Mouse (Mus musculus): ENCODE measurements around the gene Cyp4x1. TPM values are rescaled to one million over a fixed set of nuclear protein-coding genes. Genes with fewer than 3 reads are reported as not detected.
A peak's percentile ranks its signal among the peaks of the same experiment; 100 is the strongest.

Gene Cyp4x1
- total and polyA plus RNA-seq, 2 experiments from 2014 or later = 11.3 to 24.7 TPM

GRCm38 (mm10) chr4:115133085-115133484, 996 bp downstream of the Cyp4x1 start:
- no peak for TF ChIP-seq CTCF (IDR thresholded peaks at IDR 0.05)
- Histone ChIP-seq H3K36me3 (ENCODE audit: insufficient read depth, low read length) (no peaks in the 10 kb centered on the region), H3K27me3 (ENCODE audit: insufficient read depth, low read length) (no peaks in the 10 kb centered on the region), H3K27ac (ENCODE audit: low read depth, low read length) (peak overlapping the region; percentile 80), H3K9ac (replicated peaks; ENCODE audit: low read length, poor library complexity, severe bottlenecking) (peak overlapping the region; percentile 60; the same call in 1 of the 2 replicates), H3K4me1 (ENCODE audit: insufficient read depth, low read length) (no peaks in the 10 kb centered on the region), H3K4me2 (ENCODE audit: low read depth, low read length, poor library complexity, severe bottlenecking) (peak overlapping the region; percentile 63), H3K4me3 (ENCODE audit: low read depth, low read length) (peak overlapping the region; percentile 45), H3K9me3 (ENCODE audit: low read length) (no peaks in the 10 kb centered on the region)
- 9% methylated on average over 5 of the region's 5 CpGs for WGBS
- ATAC-seq (ENCODE audit: low FRiP score) (no peak), DNase-seq (ENCODE audit: low spot score) (no peak)

- ATAC-seq (ENCODE audit: low FRiP score) (no peak), DNase-seq (ENCODE audit: low spot score) (no peak)
- Histone ChIP-seq H3K9ac (replicated peaks; ENCODE audit: low read length, poor library complexity, severe bottlenecking) (no peak overlapping the region), H3K4me2 (ENCODE audit: low read depth, low read length, poor library complexity, severe bottlenecking) (no peak overlapping the region), H3K4me1 (ENCODE audit: insufficient read depth, low read length) (no peaks in the 10 kb centered on the region), H3K4me3 (ENCODE audit: low read depth, low read length) (no peak overlapping the region), H3K27ac (ENCODE audit: low read depth, low read length) (no peak overlapping the region), H3K27me3 (ENCODE audit: insufficient read depth, low read length) (no peaks in the 10 kb centered on the region), H3K36me3 (ENCODE audit: insufficient read depth, low read length) (peaks cover 4% of the 10 kb centered on the region), H3K9me3 (ENCODE audit: low read length) (no peaks in the 10 kb centered on the region)
- no peak for TF ChIP-seq CTCF (IDR thresholded peaks at IDR 0.05)
These were observed 9.4 kb downstream of the Cyp4x1 start for GRCm38 (mm10) chr4:115124713-115125112.

GRCm38 (mm10) chr4:115123507-115123906, 10.6 kb downstream of the Cyp4x1 start:
- no peak overlapping the region for H3K4me2 ChIP-seq (ENCODE audit: low read depth, low read length, poor library complexity, severe bottlenecking)
- H3K4me3 ChIP-seq (ENCODE audit: low read depth, low read length) = no peak overlapping the region
- no peak for TF ChIP-seq CTCF (IDR thresholded peaks at IDR 0.05)
- DNase-seq (ENCODE audit: low spot score) (no peak), ATAC-seq (ENCODE audit: low FRiP score) (no peak)
- H3K9me3 ChIP-seq (ENCODE audit: low read length) = no peaks in the 10 kb centered on the region
- no peak overlapping the region for H3K27ac ChIP-seq (ENCODE audit: low read depth, low read length)
- H3K9ac ChIP-seq (replicated peaks; ENCODE audit: low read length, poor library complexity, severe bottlenecking) = no peak overlapping the region
- no peaks in the 10 kb centered on the region for H3K27me3 ChIP-seq (ENCODE audit: insufficient read depth, low read length)
- 61% methylated on average over 2 of the region's 2 CpGs for WGBS
- H3K4me1 ChIP-seq (ENCODE audit: insufficient read depth, low read length) = no peaks in the 10 kb centered on the region
- H3K36me3 ChIP-seq (ENCODE audit: insufficient read depth, low read length) = peaks cover 8% of the 10 kb centered on the region

GRCm38 (mm10) chr4:115121608-115122007, 12.5 kb downstream of the Cyp4x1 start:
- Histone ChIP-seq H3K4me1 (ENCODE audit: insufficient read depth, low read length) (no peaks in the 10 kb centered on the region), H3K9me3 (ENCODE audit: low read length) (no peaks in the 10 kb centered on the region), H3K4me2 (ENCODE audit: low read depth, low read length, poor library complexity, severe bottlenecking) (no peak overlapping the region), H3K27me3 (ENCODE audit: insufficient read depth, low read length) (no peaks in the 10 kb centered on the region), H3K4me3 (ENCODE audit: low read depth, low read length) (no peak overlapping the region), H3K36me3 (ENCODE audit: insufficient read depth, low read length) (peaks cover 8% of the 10 kb centered on the region; the same call in 1 of the 2 replicates), H3K27ac (ENCODE audit: low read depth, low read length) (no peak overlapping the region), H3K9ac (replicated peaks; ENCODE audit: low read length, poor library complexity, severe bottlenecking) (no peak overlapping the region)
- ATAC-seq (ENCODE audit: low FRiP score) (no peak), DNase-seq (ENCODE audit: low spot score) (no peak)
- 87% methylated on average over 5 of the region's 5 CpGs for WGBS
- no peak for TF ChIP-seq CTCF (IDR thresholded peaks at IDR 0.05)

GRCm38 (mm10) chr4:115121162-115121561, 12.9 kb downstream of the Cyp4x1 start:
- H3K4me2 ChIP-seq (ENCODE audit: low read depth, low read length, poor library complexity, severe bottlenecking) = no peak overlapping the region
- ATAC-seq (ENCODE audit: low FRiP score) (no peak), DNase-seq (ENCODE audit: low spot score) (no peak)
- no peak overlapping the region for H3K27ac ChIP-seq (ENCODE audit: low read depth, low read length)
- TF ChIP-seq CTCF (IDR thresholded peaks at IDR 0.05) = no peak
- H3K9ac ChIP-seq (replicated peaks; ENCODE audit: low read length, poor library complexity, severe bottlenecking) = no peak overlapping the region
- H3K9me3 ChIP-seq (ENCODE audit: low read length) = no peaks in the 10 kb centered on the region
- H3K4me1 ChIP-seq (ENCODE audit: insufficient read depth, low read length) = no peaks in the 10 kb centered on the region
- 83% methylated on average over 2 of the region's 2 CpGs for WGBS
- no peaks in the 10 kb centered on the region for H3K27me3 ChIP-seq (ENCODE audit: insufficient read depth, low read length)
- no peak overlapping the region for H3K4me3 ChIP-seq (ENCODE audit: low read depth, low read length)
- peaks cover 8% of the 10 kb centered on the region; the same call in 1 of the 2 replicates for H3K36me3 ChIP-seq (ENCODE audit: insufficient read depth, low read length)

- TF ChIP-seq CTCF (IDR thresholded peaks at IDR 0.05) = no peak
- ATAC-seq (ENCODE audit: low FRiP score) = no peak
These were observed 14.4 kb downstream of the Cyp4x1 start for GRCm38 (mm10) chr4:115119642-115120041.

More at GRCm38 (mm10) chr4:115119642-115120041, 14.4 kb downstream of the Cyp4x1 start:
- peaks cover 8% of the 10 kb centered on the region; the same call in 1 of the 2 replicates for H3K36me3 ChIP-seq (ENCODE audit: insufficient read depth, low read length)
- H3K4me1 ChIP-seq (ENCODE audit: insufficient read depth, low read length) = no peaks in the 10 kb centered on the region
- H3K4me2 ChIP-seq (ENCODE audit: low read depth, low read length, poor library complexity, severe bottlenecking) = no peak overlapping the region
- no peak overlapping the region for H3K27ac ChIP-seq (ENCODE audit: low read depth, low read length)
- no peak overlapping the region for H3K4me3 ChIP-seq (ENCODE audit: low read depth, low read length)
- no peak for DNase-seq (ENCODE audit: low spot score)
- H3K9ac ChIP-seq (replicated peaks; ENCODE audit: low read length, poor library complexity, severe bottlenecking) = no peak overlapping the region
- H3K9me3 ChIP-seq (ENCODE audit: low read length) = no peaks in the 10 kb centered on the region
- 91% methylated on average over 3 of the region's 3 CpGs for WGBS
- no peaks in the 10 kb centered on the region for H3K27me3 ChIP-seq (ENCODE audit: insufficient read depth, low read length)

Measured in midbrain, postnatal 0 days (tissue).